Mouse (Mus musculus) frontal cortex, postnatal 10 days (tissue): Measurements from ENCODE around the gene Batf.

Source experiments
- DNase-seq, 2 experiments: peaks; one replicate each; pipeline ENCODE4 v3.0.0; 2022; ENCODE audit warnings: low spot score in 2 of 2, mixed read lengths in 1 of 2

Batf gene

GRCm38 (mm10) chr12:85726729-85727397 is 40.4 kb downstream of the Batf start:
- DNase-seq, result no peak

GRCm38 (mm10) chr12:85728181-85728580 is 41.7 kb downstream of the Batf start:
- DNase-seq, result no peak

GRCm38 (mm10) chr12:85729022-85729944 is 42.8 kb downstream of the Batf start:
- peak in 1 of 2 experiments; percentile 33 for DNase-seq

GRCm38 (mm10) chr12:85729945-85730290 is 43.4 kb downstream of the Batf start:
- no peak for DNase-seq

- DNase-seq, result no peak
Observed at GRCm38 (mm10) chr12:85736203-85736602, 49.7 kb downstream of the Batf start.

GRCm38 (mm10) chr12:85736960-85737359 is 50.5 kb downstream of the Batf start:
- DNase-seq, result no peak

GRCm38 (mm10) chr12:85745827-85746695 is 59.6 kb downstream of the Batf start, which contains the start of gene Flvcr2:
Gene Flvcr2 (plus strand): TSS chr12:85746539.
- DNase-seq, result peak; percentile 32 to 74

- no peak for DNase-seq
Observed at GRCm38 (mm10) chr12:85746696-85747219, 60.3 kb downstream of the Batf start.

GRCm38 (mm10) chr12:85747343-85747742 is 60.9 kb downstream of the Batf start:
- DNase-seq, result no peak

GRCm38 (mm10) chr12:85749861-85750260 is 63.4 kb downstream of the Batf start:
- no peak for DNase-seq

- no peak for DNase-seq
Observed at GRCm38 (mm10) chr12:85752116-85752515, 65.6 kb downstream of the Batf start.

GRCm38 (mm10) chr12:85753223-85753622 is 66.8 kb downstream of the Batf start:
- DNase-seq, result no peak

- DNase-seq, result no peak
Observed at GRCm38 (mm10) chr12:85754611-85755265, 68.3 kb downstream of the Batf start.

- DNase-seq, result no peak
Observed at GRCm38 (mm10) chr12:85756455-85756854, 70.0 kb downstream of the Batf start.

GRCm38 (mm10) chr12:85757074-85757473 is 70.6 kb downstream of the Batf start:
- no peak for DNase-seq
